ENCODE assay signal across 12 mouse cellular contexts in genomic region chr2:135541058-135541457, GRCm38 (mm10).
DNase-seq lines count a peak whose midpoint lies in the region; ATAC-seq and TF ChIP-seq lines count a peak whose summit lies in the region.
"Had no signal": no experiment of that assay in that cellular context is flagged by ENCODE, and none has a peak within 500 bp of the region (broad histone marks: within the 10 kb centered on the region; RNA-seq: fewer than 3 reads in every experiment).

No protein-coding gene starts in this region.

- TF ChIP-seq CTCF in C2C12 (IDR thresholded peaks at IDR 0.05; ENCODE audit: control insufficient read depth, insufficient read depth, insufficient read length), result no peak

- no peaks in the 10 kb centered on the region for H3K79me3 ChIP-seq in C2C12 (ENCODE audit: low read depth)

- H3ac ChIP-seq in C2C12 (ENCODE audit: control insufficient read depth, insufficient read length, low read depth), result no peak overlapping the region

- no peak overlapping the region for H3K9ac ChIP-seq in intestine, embryonic 15.5 days
- H3K9ac ChIP-seq in intestine, embryonic 16.5 days (ENCODE audit: low read depth, low read length), result no peak overlapping the region
- H3K9ac ChIP-seq: embryonic facial prominence, embryonic 15.5 days; heart, embryonic 15.5 days; stomach, embryonic 15.5 days had no signal

- DNase-seq in cerebellum, adult 11-12 months, result peak; percentile 74
- DNase-seq in frontal cortex, postnatal 10 days (ENCODE audit: low spot score in 2 of 2), result peak; percentile 29 to 43
- peak; percentile 87 for DNase-seq in left cerebral cortex, postnatal 4 days
- DNase-seq in gastrocnemius, postnatal 4 days (ENCODE audit: low spot score in 2 of 2), result no peak
- no peak for DNase-seq in lung, postnatal 10 days
- DNase-seq: adrenal gland, postnatal 25 days had no signal

- ATAC-seq in intestine, embryonic 15.5 days, result no peak
- no peak for ATAC-seq in intestine, embryonic 16.5 days

- H3K36me3 ChIP-seq in C2C12 (ENCODE audit: control insufficient read depth, insufficient read depth), result no peaks in the 10 kb centered on the region
- H3K36me3 ChIP-seq in intestine, embryonic 15.5 days, result no peaks in the 10 kb centered on the region
- H3K36me3 ChIP-seq in intestine, embryonic 16.5 days (ENCODE audit: control insufficient read depth, insufficient read depth, low read length), result no peaks in the 10 kb centered on the region
- H3K36me3 ChIP-seq: embryonic facial prominence, embryonic 15.5 days; heart, embryonic 15.5 days; stomach, embryonic 15.5 days had no signal

- intact Hi-C loops in left cerebral cortex, postnatal 4 days (cut with DNase I), result no loop called here

- no peaks in the 10 kb centered on the region for H3K79me2 ChIP-seq in C2C12 (ENCODE audit: control insufficient read depth, insufficient read depth)

- H3K9me3 ChIP-seq in intestine, embryonic 15.5 days, result no peaks in the 10 kb centered on the region
- H3K9me3 ChIP-seq in intestine, embryonic 16.5 days (ENCODE audit: control insufficient read depth, low read length), result no peaks in the 10 kb centered on the region
- H3K9me3 ChIP-seq: embryonic facial prominence, embryonic 15.5 days; heart, embryonic 15.5 days; stomach, embryonic 15.5 days had no signal

- H3K4me2 ChIP-seq in intestine, embryonic 15.5 days (replicated peaks), result no peak overlapping the region
- no peak overlapping the region for H3K4me2 ChIP-seq in intestine, embryonic 16.5 days (ENCODE audit: low read depth, low read length)
- H3K4me2 ChIP-seq: embryonic facial prominence, embryonic 15.5 days; heart, embryonic 15.5 days; stomach, embryonic 15.5 days had no signal

- no peak overlapping the region for H3K4me3 ChIP-seq in C2C12 (ENCODE audit: insufficient read depth, poor library complexity, severe bottlenecking)
- H3K4me3 ChIP-seq in intestine, embryonic 15.5 days (replicated peaks), result no peak overlapping the region
- no peak overlapping the region for H3K4me3 ChIP-seq in intestine, embryonic 16.5 days (ENCODE audit: low read length)
- H3K4me3 ChIP-seq: embryonic facial prominence, embryonic 15.5 days; heart, embryonic 15.5 days; stomach, embryonic 15.5 days had no signal

- H3K27me3 ChIP-seq in C2C12 (ENCODE audit: control insufficient read depth, insufficient read depth, insufficient read length), result no peaks in the 10 kb centered on the region
- H3K27me3 ChIP-seq in intestine, embryonic 15.5 days (replicated peaks), result no peaks in the 10 kb centered on the region
- no peaks in the 10 kb centered on the region for H3K27me3 ChIP-seq in intestine, embryonic 16.5 days (replicated peaks; ENCODE audit: control insufficient read depth, insufficient read depth, low read length)
- H3K27me3 ChIP-seq: embryonic facial prominence, embryonic 15.5 days; heart, embryonic 15.5 days; stomach, embryonic 15.5 days had no signal

- 82% methylated on average over 2 of the region's 2 CpGs for WGBS in intestine, embryonic 15.5 days
- 73% methylated on average over 2 of the region's 2 CpGs for WGBS in intestine, embryonic 16.5 days

- 0 out of 2 replicates have a peak, but pooled peaks cover 7% of the 10 kb centered on the region for H3K4me1 ChIP-seq in intestine, embryonic 15.5 days (replicated peaks)
- H3K4me1 ChIP-seq in intestine, embryonic 16.5 days (ENCODE audit: control insufficient read depth, insufficient read depth, low read length), result no peaks in the 10 kb centered on the region

- no peak overlapping the region for H3K27ac ChIP-seq in intestine, embryonic 15.5 days
- no peak overlapping the region for H3K27ac ChIP-seq in intestine, embryonic 16.5 days (ENCODE audit: low read length)
- H3K27ac ChIP-seq: embryonic facial prominence, embryonic 15.5 days; heart, embryonic 15.5 days; stomach, embryonic 15.5 days had no signal

TF ChIP-seq in C2C12, 6 proteins besides CTCF, POLR2A, EP300 and RAD21:
- TF ChIP-seq MYOD1 (IDR thresholded peaks at IDR 0.05; ENCODE audit: control insufficient read depth, insufficient read length, low read depth) (peak; percentile 24), MAX (IDR thresholded peaks at IDR 0.05) (no peak)

Comparison
In these comparisons a context has a peak if more than half of its experiments do, and no peak if none do; other contexts are left out.
1. DNase-seq: peak in cerebellum, adult 11-12 months (single experiment), frontal cortex, postnatal 10 days (2 of 2) and left cerebral cortex, postnatal 4 days (single experiment); none in gastrocnemius, postnatal 4 days (0 of 2) and lung, postnatal 10 days (single experiment).